Mouse (Mus musculus): ENCODE measurements around the gene Mxra7.

DNA sequence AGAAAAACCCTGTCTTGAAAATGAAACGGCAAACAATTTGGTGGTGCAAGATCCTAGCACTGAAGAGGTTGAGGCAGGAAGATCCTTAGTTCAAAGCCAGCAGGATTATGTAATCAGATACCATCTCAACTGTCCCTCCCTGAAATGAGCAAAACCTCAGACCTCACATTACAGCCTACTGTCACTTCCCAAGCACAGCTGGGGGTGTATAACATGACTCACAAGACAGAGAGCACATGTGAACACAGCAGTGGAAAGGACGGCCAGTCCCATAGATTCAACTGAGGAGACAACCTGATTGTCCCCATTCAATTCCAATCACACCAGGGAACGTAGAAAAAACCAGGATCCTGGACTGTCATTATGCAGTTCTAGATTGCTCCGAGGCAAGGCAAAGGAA, 8.4 kb upstream of the Mxra7 start:
- TF ChIP-seq CTCF (IDR thresholded peaks at IDR 0.05; ENCODE audit: extremely low read depth, insufficient read depth, low read length) (no peak), POLR2A (IDR thresholded peaks at IDR 0.05; ENCODE audit: extremely low read depth, insufficient read depth, low read length) (no peak)
